Mouse (Mus musculus) limb, embryonic 14.5 days (tissue): ENCODE measurements around the gene Kcnk3. TPM values are rescaled to one million over a fixed set of nuclear protein-coding genes. Genes with fewer than 3 reads are reported as not detected.

Experiments used
- ATAC-seq: fragments of 200-750 bp; cut with Nextera tagmentation; 2 replicates; pipeline ENCODE4 v1.8.0; 2017; ENCODE audit warnings: low read depth, moderate number of reproducible peaks, moderate TSS enrichment; ENCODE audit not compliant: low FRiP score
- DNase-seq: peaks from one replicate; pipeline ENCODE4 v3.0.0-alpha.2; 2015; ENCODE audit warnings: low spot score
- H3K27ac ChIP-seq: fragments of 300-500 bp; sonication (generic); replicated peaks from 2 replicates; pipeline ENCODE4 v1.5.1; 2014; ENCODE audit warnings: low read depth, mild to moderate bottlenecking, low read length, moderate library complexity, mixed read lengths
- H3K27me3 ChIP-seq: fragments of 300-500 bp; sonication (generic); 2 replicates; pipeline ENCODE4 v1.6.1; 2014; ENCODE audit warnings: low read length, mixed read lengths; ENCODE audit not compliant: control insufficient read depth, insufficient read depth
- H3K36me3 ChIP-seq: fragments of 300-500 bp; sonication (generic); 2 replicates; pipeline ENCODE4 v1.6.1; 2014; ENCODE audit warnings: mild to moderate bottlenecking, low read length, moderate library complexity, mixed read lengths; ENCODE audit not compliant: control insufficient read depth, insufficient read depth
- H3K4me1 ChIP-seq: fragments of 300-500 bp; sonication (generic); 2 replicates; pipeline ENCODE4 v1.6.1; 2014; ENCODE audit warnings: antibody characterized with exemption, low read length, mixed read lengths; ENCODE audit not compliant: control insufficient read depth, insufficient read depth
- H3K4me2 ChIP-seq: fragments of 300-500 bp; sonication (generic); replicated peaks from 2 replicates; pipeline ENCODE4 v1.6.1; 2014; ENCODE audit warnings: low read depth, mild to moderate bottlenecking, low read length, moderate library complexity; ENCODE audit not compliant: severe bottlenecking
- H3K4me3 ChIP-seq: fragments of 300-500 bp; sonication (generic); replicated peaks from 2 replicates; pipeline ENCODE4 v1.5.1; 2014; ENCODE audit warnings: low read length
- H3K9ac ChIP-seq: fragments of 300-500 bp; sonication (generic); 2 replicates; pipeline ENCODE4 v1.6.1; 2014; ENCODE audit warnings: mild to moderate bottlenecking, low read depth, low read length, moderate library complexity; ENCODE audit not compliant: severe bottlenecking
- H3K9me3 ChIP-seq: fragments of 300-500 bp; sonication (generic); 2 replicates; pipeline ENCODE4 v1.6.1; 2016; ENCODE audit warnings: low read length; ENCODE audit not compliant: control insufficient read depth
- POLR2A ChIP-seq: fragments of 200-500 bp; IDR thresholded peaks from 2 replicates; pipeline ENCODE4 v1.8.0; 2012; ENCODE audit warnings: inconsistent platforms, mild to moderate bottlenecking, moderate library complexity, borderline replicate concordance; ENCODE audit not compliant: insufficient read depth, insufficient read length; ENCODE audit errors: extremely low read depth
- WGBS: fragments of 180-500 bp; shearing (Covaris S2); extraction: QIAGEN DNeasy Blood & Tissue Kit; methylation state at CpG from one replicate; pipeline ENCODE4 v1.1.7; 2014; 5-methylcytosine and 5-hydroxymethylcytosine counted together
- polyA plus RNA-seq, 2 experiments: library from polyadenylated mRNA; depleted of rRNA in 1 of 2; stranded (reverse) in 1 of 2; unstranded in 1 of 2; fragments of >200 nt; fragmentation: Nextera tagmentation in 1 of 2; extraction: Ambion mirVana in 1 of 2; gene quantifications; 2 replicates each; pipeline versions ENCODE4 v1.2.1 to v1.2.3; 2012 to 2014

Gene Kcnk3
- polyA plus RNA-seq, 2 experiments: 0.53 to 0.88 TPM

- DNase-seq (no peak), ATAC-seq (no peak)
- no peak overlapping the region for H3K27ac ChIP-seq
- no peak overlapping the region for H3K4me2 ChIP-seq
- no peak overlapping the region for H3K9ac ChIP-seq
- 0 out of 2 replicates have a peak, but pooled peaks cover 8% of the 10 kb centered on the region for H3K9me3 ChIP-seq
- no peak for TF ChIP-seq POLR2A
- H3K36me3 ChIP-seq: no peaks in the 10 kb centered on the region
- H3K27me3 ChIP-seq: no peaks in the 10 kb centered on the region
- H3K4me1 ChIP-seq: peaks cover 13% of the 10 kb centered on the region
- 19% methylated on average over 3 of the region's 3 CpGs for WGBS
- no peak overlapping the region for H3K4me3 ChIP-seq
These were observed 27.9 kb upstream of the Kcnk3 start for GRCm38 (mm10) chr5:30559986-30560493.

GRCm38 (mm10) chr5:30568479-30568878 lies 19.5 kb upstream of the Kcnk3 start:
- DNase-seq (no peak), ATAC-seq (no peak)
- no peak for TF ChIP-seq POLR2A
- no peak overlapping the region for H3K4me2 ChIP-seq
- no peak overlapping the region for H3K9ac ChIP-seq
- no peaks in the 10 kb centered on the region for H3K36me3 ChIP-seq
- H3K4me3 ChIP-seq: no peak overlapping the region
- H3K4me1 ChIP-seq: no peaks in the 10 kb centered on the region
- no peaks in the 10 kb centered on the region for H3K27me3 ChIP-seq
- WGBS: 83% methylated on average over 1 of the region's 1 CpGs
- H3K9me3 ChIP-seq: no peaks in the 10 kb centered on the region
- H3K27ac ChIP-seq: no peak overlapping the region

DNA sequence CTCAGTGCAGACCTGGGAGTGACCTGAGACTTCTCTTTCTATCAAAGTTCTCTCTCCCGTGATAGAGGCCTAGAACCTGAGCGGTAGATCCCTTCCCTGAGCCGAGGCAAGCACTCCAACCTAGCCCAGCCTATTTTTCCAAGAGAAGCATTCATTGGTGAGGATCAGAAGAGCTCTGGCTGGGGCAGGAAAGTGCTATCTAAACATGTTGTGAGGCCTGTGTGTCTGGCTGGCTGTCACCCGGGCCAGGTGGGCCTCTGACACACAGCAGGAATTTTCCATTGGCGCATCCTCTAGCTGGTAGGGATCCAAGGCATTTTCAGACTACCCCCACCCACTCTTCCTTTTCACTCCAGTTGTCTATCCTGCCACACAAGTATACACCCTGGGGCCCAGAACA lies 16.1 kb upstream of the Kcnk3 start:
- 73% methylated on average over 5 of the region's 5 CpGs for WGBS
- Histone ChIP-seq H3K9ac (no peak overlapping the region), H3K4me3 (no peak overlapping the region), H3K9me3 (no peaks in the 10 kb centered on the region), H3K27ac (no peak overlapping the region), H3K4me2 (no peak overlapping the region), H3K27me3 (no peaks in the 10 kb centered on the region), H3K4me1 (no peaks in the 10 kb centered on the region), H3K36me3 (no peaks in the 10 kb centered on the region)
- ATAC-seq (no peak), DNase-seq (no peak)
- no peak for TF ChIP-seq POLR2A

DNA sequence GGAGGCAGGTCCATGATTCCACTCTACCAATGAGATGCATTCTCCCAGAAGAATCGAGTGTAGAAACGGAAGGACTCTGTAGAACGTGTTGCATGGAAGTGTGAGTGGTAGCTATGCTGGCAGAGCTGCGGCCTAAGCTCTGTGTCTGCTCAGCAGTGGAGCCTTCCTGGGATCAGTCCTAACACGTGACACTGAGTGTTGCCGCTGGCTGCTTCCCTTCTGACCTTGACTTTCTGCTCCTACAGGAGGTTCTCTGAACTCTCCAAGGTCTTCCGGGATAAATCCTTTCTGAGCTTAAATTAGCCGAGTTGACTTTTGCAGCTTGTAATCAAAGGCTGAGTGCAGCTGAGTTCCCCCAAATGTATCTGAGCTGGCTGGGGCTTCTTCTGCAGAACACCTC lies 13.6 kb upstream of the Kcnk3 start:
- Histone ChIP-seq H3K9me3 (no peaks in the 10 kb centered on the region), H3K27me3 (no peaks in the 10 kb centered on the region), H3K9ac (no peak overlapping the region), H3K4me1 (no peaks in the 10 kb centered on the region), H3K4me2 (no peak overlapping the region), H3K4me3 (no peak overlapping the region), H3K36me3 (no peaks in the 10 kb centered on the region), H3K27ac (no peak overlapping the region)
- 90% methylated on average over 8 of the region's 8 CpGs for WGBS
- ATAC-seq (no peak), DNase-seq (no peak)
- TF ChIP-seq POLR2A: no peak

DNA sequence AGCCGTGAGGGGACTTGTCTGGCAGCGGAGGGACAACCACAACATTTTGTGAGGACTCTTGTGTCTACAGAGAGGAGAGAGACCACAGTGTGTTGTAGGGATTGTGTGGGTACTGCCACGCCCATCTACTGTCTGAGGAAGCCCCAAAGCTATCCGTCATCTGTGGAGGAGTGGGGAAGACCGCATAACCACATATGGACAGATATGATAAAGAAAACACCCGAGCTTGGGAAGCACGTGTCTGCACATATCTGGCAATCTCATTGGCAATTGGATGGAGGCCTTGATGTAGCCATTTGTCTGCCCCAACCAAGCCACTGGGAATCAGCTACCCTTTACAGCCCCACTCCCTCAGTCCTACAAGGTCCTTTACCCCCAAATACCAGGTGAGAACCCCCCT lies 11.7 kb upstream of the Kcnk3 start:
- no peak overlapping the region for H3K27ac ChIP-seq
- H3K9ac ChIP-seq: no peak overlapping the region
- H3K4me2 ChIP-seq: no peak overlapping the region
- H3K36me3 ChIP-seq: no peaks in the 10 kb centered on the region
- H3K4me3 ChIP-seq: no peak overlapping the region
- H3K4me1 ChIP-seq: no peaks in the 10 kb centered on the region
- no peaks in the 10 kb centered on the region for H3K27me3 ChIP-seq
- WGBS: 75% methylated on average over 7 of the region's 7 CpGs
- DNase-seq (no peak), ATAC-seq (no peak)
- no peaks in the 10 kb centered on the region for H3K9me3 ChIP-seq
- no peak for TF ChIP-seq POLR2A

DNA sequence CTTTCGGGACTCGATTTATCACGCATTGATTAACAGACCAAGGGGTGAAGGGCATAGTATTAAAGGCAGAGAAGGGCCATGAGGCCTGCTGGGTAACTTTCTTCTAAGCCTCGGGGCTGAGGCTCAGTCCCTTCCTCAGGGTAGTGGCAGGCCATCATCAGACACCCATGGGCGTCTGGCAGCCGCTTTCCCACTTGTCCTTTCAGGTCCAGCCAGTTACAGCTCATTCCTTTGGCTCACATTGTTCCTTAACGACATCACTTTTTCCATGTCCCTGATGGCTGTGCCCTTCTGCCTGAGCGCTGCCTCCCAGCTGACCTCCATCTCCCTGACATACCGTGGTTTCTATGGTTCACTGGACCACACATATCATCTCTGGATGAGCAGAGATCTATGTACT lies 10.7 kb upstream of the Kcnk3 start:
- 60% methylated on average over 9 of the region's 9 CpGs for WGBS
- Histone ChIP-seq H3K4me1 (no peaks in the 10 kb centered on the region), H3K4me2 (no peak overlapping the region), H3K9ac (no peak overlapping the region), H3K4me3 (no peak overlapping the region), H3K36me3 (no peaks in the 10 kb centered on the region), H3K9me3 (no peaks in the 10 kb centered on the region), H3K27me3 (no peaks in the 10 kb centered on the region), H3K27ac (no peak overlapping the region)
- ATAC-seq: no peak
- DNase-seq: no peak
- no peak for TF ChIP-seq POLR2A
